Mouse (Mus musculus): ENCODE measurements at regions not wholly inside any gene's neighbourhood (a gene's known extent, or its start where the extent isn't known, plus 50 kb on each side); places are given as distances from the start of the nearest gene placed in this dataset.

- DNase-seq (ENCODE audit: low spot score) (no peak), ATAC-seq (ENCODE audit: low FRiP score) (no peak)
- Histone ChIP-seq H3K27me3 (ENCODE audit: control insufficient read depth, insufficient read depth, low read length) (no peaks in the 10 kb centered on the region), H3K36me3 (ENCODE audit: control insufficient read depth, insufficient read depth, low read length) (no peaks in the 10 kb centered on the region), H3K4me1 (replicated peaks; ENCODE audit: control insufficient read depth, insufficient read depth, low read length) (no peaks in the 10 kb centered on the region), H3K9ac (ENCODE audit: low read depth, low read length) (no peak overlapping the region), H3K4me2 (replicated peaks; ENCODE audit: low read depth, low read length) (no peak overlapping the region), H3K4me3 (ENCODE audit: low read depth, low read length) (no peak overlapping the region), H3K27ac (ENCODE audit: low read depth, low read length) (no peak overlapping the region), H3K9me3 (ENCODE audit: control insufficient read depth, low read length) (no peaks in the 10 kb centered on the region)
- WGBS, result 54% methylated on average over 2 of the region's 2 CpGs
Observed at GRCm38 (mm10) chr14:17156402-17156954, 337.5 kb upstream of the Rarb start.

- H3K27me3 ChIP-seq (ENCODE audit: control insufficient read depth, insufficient read depth, low read length), result no peaks in the 10 kb centered on the region
- no peaks in the 10 kb centered on the region for H3K9me3 ChIP-seq (ENCODE audit: control insufficient read depth, low read length)
- no peaks in the 10 kb centered on the region for H3K4me1 ChIP-seq (replicated peaks; ENCODE audit: control insufficient read depth, insufficient read depth, low read length)
- no peak overlapping the region for H3K27ac ChIP-seq (ENCODE audit: low read depth, low read length)
- no peak overlapping the region for H3K9ac ChIP-seq (ENCODE audit: low read depth, low read length)
- ATAC-seq (ENCODE audit: low FRiP score), result no peak
- no peaks in the 10 kb centered on the region for H3K36me3 ChIP-seq (ENCODE audit: control insufficient read depth, insufficient read depth, low read length)
- 87% methylated on average over 1 of the region's 1 CpGs for WGBS
- no peak for DNase-seq (ENCODE audit: low spot score)
- no peak overlapping the region for H3K4me3 ChIP-seq (ENCODE audit: low read depth, low read length)
- no peak overlapping the region for H3K4me2 ChIP-seq (replicated peaks; ENCODE audit: low read depth, low read length)
Observed at GRCm38 (mm10) chr14:17120679-17121078, 301.7 kb upstream of the Rarb start.

DNA sequence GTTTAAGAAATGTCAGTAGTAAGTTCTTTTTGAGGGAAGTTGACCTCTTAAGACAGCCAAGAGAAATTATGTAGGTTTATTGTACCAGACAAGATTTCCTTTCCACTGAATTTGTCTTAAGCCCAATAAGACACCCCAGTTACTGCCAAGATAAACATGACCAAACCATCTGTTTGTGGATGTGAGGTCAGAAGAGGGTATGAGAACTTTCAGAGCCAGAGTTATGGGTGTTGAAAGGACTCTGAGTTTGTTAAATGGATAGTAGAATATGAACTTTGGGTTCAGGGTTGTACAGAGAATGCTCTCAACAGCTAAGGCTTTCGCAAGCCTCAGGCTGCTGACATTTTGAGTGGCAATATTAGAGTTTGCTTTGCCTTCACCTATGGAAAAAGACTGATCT lies 287.7 kb upstream of the Rarb start:
- H3K4me1 ChIP-seq (replicated peaks; ENCODE audit: control insufficient read depth, insufficient read depth, low read length), result no peaks in the 10 kb centered on the region
- 88% methylated on average over 1 of the region's 1 CpGs for WGBS
- no peaks in the 10 kb centered on the region for H3K27me3 ChIP-seq (ENCODE audit: control insufficient read depth, insufficient read depth, low read length)
- no peak overlapping the region for H3K4me2 ChIP-seq (replicated peaks; ENCODE audit: low read depth, low read length)
- no peaks in the 10 kb centered on the region for H3K9me3 ChIP-seq (ENCODE audit: control insufficient read depth, low read length)
- ATAC-seq (ENCODE audit: low FRiP score) (no peak), DNase-seq (ENCODE audit: low spot score) (no peak)
- H3K36me3 ChIP-seq (ENCODE audit: control insufficient read depth, insufficient read depth, low read length), result no peaks in the 10 kb centered on the region
- H3K9ac ChIP-seq (ENCODE audit: low read depth, low read length), result no peak overlapping the region
- H3K4me3 ChIP-seq (ENCODE audit: low read depth, low read length), result no peak overlapping the region
- H3K27ac ChIP-seq (ENCODE audit: low read depth, low read length), result no peak overlapping the region

- Histone ChIP-seq H3K36me3 (ENCODE audit: control insufficient read depth, insufficient read depth, low read length) (no peaks in the 10 kb centered on the region), H3K4me1 (replicated peaks; ENCODE audit: control insufficient read depth, insufficient read depth, low read length) (no peaks in the 10 kb centered on the region), H3K27ac (ENCODE audit: low read depth, low read length) (no peak overlapping the region), H3K4me3 (ENCODE audit: low read depth, low read length) (no peak overlapping the region), H3K9ac (ENCODE audit: low read depth, low read length) (no peak overlapping the region), H3K9me3 (ENCODE audit: control insufficient read depth, low read length) (no peaks in the 10 kb centered on the region), H3K4me2 (replicated peaks; ENCODE audit: low read depth, low read length) (no peak overlapping the region), H3K27me3 (ENCODE audit: control insufficient read depth, insufficient read depth, low read length) (no peaks in the 10 kb centered on the region)
- ATAC-seq (ENCODE audit: low FRiP score), result no peak
- DNase-seq (ENCODE audit: low spot score), result no peak
Observed at GRCm38 (mm10) chr14:17102486-17102885, 283.5 kb upstream of the Rarb start.

- no peaks in the 10 kb centered on the region for H3K4me1 ChIP-seq (replicated peaks; ENCODE audit: control insufficient read depth, insufficient read depth, low read length)
- no peaks in the 10 kb centered on the region for H3K9me3 ChIP-seq (ENCODE audit: control insufficient read depth, low read length)
- H3K36me3 ChIP-seq (ENCODE audit: control insufficient read depth, insufficient read depth, low read length), result no peaks in the 10 kb centered on the region
- no peak overlapping the region for H3K9ac ChIP-seq (ENCODE audit: low read depth, low read length)
- H3K27me3 ChIP-seq (ENCODE audit: control insufficient read depth, insufficient read depth, low read length), result no peaks in the 10 kb centered on the region
- DNase-seq (ENCODE audit: low spot score) (no peak), ATAC-seq (ENCODE audit: low FRiP score) (peak; percentile 45)
- H3K4me2 ChIP-seq (replicated peaks; ENCODE audit: low read depth, low read length), result no peak overlapping the region
- 30% methylated on average over 4 of the region's 4 CpGs for WGBS
- H3K27ac ChIP-seq (ENCODE audit: low read depth, low read length), result no peak overlapping the region
- no peak overlapping the region for H3K4me3 ChIP-seq (ENCODE audit: low read depth, low read length)
Observed at GRCm38 (mm10) chr14:17090573-17090937, 271.6 kb upstream of the Rarb start.

DNA sequence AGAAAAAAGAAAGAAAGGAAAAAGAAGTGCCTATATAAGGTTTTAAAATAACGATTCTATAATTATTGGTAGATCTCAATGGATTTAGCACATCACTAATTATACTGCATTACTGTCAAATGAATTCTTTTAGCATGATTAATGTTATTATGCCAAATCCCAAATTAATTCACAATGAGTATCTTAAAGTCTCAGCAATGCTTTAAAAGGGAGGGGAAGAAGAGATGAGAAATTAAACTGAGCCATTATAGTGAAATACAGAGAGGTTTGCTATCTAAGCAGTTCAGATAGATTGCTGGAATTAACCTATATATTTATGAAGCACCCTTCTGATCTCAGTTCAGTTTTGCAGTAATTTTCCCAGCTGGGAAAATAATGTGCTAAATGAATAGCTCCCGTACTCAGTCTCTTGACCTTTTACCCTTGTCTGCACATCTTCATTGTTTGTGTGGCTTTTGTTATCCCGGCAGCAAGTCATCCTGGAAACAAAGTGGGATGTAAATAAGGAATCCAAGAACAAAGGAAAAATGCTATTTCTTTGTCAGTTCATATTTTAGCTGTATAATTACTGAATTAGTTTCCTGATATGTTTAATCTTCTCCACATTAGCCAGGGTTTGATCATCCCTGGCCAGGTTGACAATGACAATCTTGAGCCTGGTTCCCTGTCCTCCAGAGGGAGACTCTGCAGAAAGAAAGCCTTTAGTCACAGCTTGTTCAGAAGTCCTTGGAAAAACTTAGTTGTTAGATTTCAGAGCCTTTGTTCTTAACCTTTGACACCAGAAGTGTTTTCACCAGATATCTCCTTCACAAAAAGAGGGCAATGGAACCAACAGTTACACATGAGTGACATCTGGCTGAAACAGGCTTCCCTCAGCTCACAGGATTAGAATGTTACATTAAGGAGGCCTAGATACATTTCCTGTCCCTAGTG lies 270.9 kb upstream of the Rarb start:
- H3K4me3 ChIP-seq (ENCODE audit: low read depth, low read length), result no peak overlapping the region
- DNase-seq (ENCODE audit: low spot score), result peak; percentile 28
- no peaks in the 10 kb centered on the region for H3K4me1 ChIP-seq (replicated peaks; ENCODE audit: control insufficient read depth, insufficient read depth, low read length)
- ATAC-seq (ENCODE audit: low FRiP score), result peak; percentile 69
- H3K9ac ChIP-seq (ENCODE audit: low read depth, low read length), result no peak overlapping the region
- WGBS, result 22% methylated on average over 3 of the region's 3 CpGs
- H3K27ac ChIP-seq (ENCODE audit: low read depth, low read length), result no peak overlapping the region; the same call in 1 of the 2 replicates
- no peak overlapping the region for H3K4me2 ChIP-seq (replicated peaks; ENCODE audit: low read depth, low read length)
- no peaks in the 10 kb centered on the region for H3K9me3 ChIP-seq (ENCODE audit: control insufficient read depth, low read length)
- no peaks in the 10 kb centered on the region for H3K36me3 ChIP-seq (ENCODE audit: control insufficient read depth, insufficient read depth, low read length)
- H3K27me3 ChIP-seq (ENCODE audit: control insufficient read depth, insufficient read depth, low read length), result no peaks in the 10 kb centered on the region

DNA sequence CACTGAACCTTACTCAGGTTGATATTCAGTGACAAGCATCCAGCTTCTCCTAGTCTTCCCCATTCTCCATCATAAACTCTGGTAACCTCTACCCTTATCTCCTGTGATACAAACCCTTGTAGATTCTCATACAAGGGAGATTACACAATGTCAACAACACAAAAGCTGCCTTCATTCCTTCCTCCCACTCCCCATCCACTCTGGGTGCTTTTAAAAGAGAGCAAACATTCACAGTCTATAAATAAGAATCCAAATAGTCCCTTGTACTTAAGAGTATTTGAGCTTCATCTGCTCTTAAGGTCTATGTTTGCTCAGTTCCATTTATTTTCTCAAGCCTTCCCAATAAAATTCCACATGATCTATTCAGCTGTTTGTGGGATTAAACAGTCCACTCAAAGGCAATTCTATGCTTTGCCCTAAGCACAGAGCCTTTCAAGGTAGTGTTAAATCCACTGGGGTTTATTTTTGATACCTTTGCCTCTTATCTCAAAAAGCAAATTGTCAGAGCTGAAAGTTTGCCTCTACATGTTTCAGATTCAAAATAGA lies 270.2 kb upstream of the Rarb start:
- H3K9ac ChIP-seq (ENCODE audit: low read depth, low read length), result no peak overlapping the region
- no peak overlapping the region for H3K27ac ChIP-seq (ENCODE audit: low read depth, low read length)
- H3K4me1 ChIP-seq (replicated peaks; ENCODE audit: control insufficient read depth, insufficient read depth, low read length), result no peaks in the 10 kb centered on the region
- no peak overlapping the region for H3K4me2 ChIP-seq (replicated peaks; ENCODE audit: low read depth, low read length)
- ATAC-seq (ENCODE audit: low FRiP score), result no peak
- no peak for DNase-seq (ENCODE audit: low spot score)
- no peaks in the 10 kb centered on the region for H3K36me3 ChIP-seq (ENCODE audit: control insufficient read depth, insufficient read depth, low read length)
- no peak overlapping the region for H3K4me3 ChIP-seq (ENCODE audit: low read depth, low read length)
- H3K9me3 ChIP-seq (ENCODE audit: control insufficient read depth, low read length), result no peaks in the 10 kb centered on the region
- H3K27me3 ChIP-seq (ENCODE audit: control insufficient read depth, insufficient read depth, low read length), result no peaks in the 10 kb centered on the region

- Histone ChIP-seq H3K36me3 (ENCODE audit: control insufficient read depth, insufficient read depth, low read length) (no peaks in the 10 kb centered on the region), H3K9ac (ENCODE audit: low read depth, low read length) (no peak overlapping the region), H3K4me2 (replicated peaks; ENCODE audit: low read depth, low read length) (no peak overlapping the region), H3K9me3 (ENCODE audit: control insufficient read depth, low read length) (no peaks in the 10 kb centered on the region), H3K27ac (ENCODE audit: low read depth, low read length) (no peak overlapping the region), H3K4me1 (replicated peaks; ENCODE audit: control insufficient read depth, insufficient read depth, low read length) (no peaks in the 10 kb centered on the region), H3K4me3 (ENCODE audit: low read depth, low read length) (no peak overlapping the region), H3K27me3 (ENCODE audit: control insufficient read depth, insufficient read depth, low read length) (no peaks in the 10 kb centered on the region)
- WGBS, result 97% methylated on average over 1 of the region's 1 CpGs
- ATAC-seq (ENCODE audit: low FRiP score) (no peak), DNase-seq (ENCODE audit: low spot score) (no peak)
Observed at GRCm38 (mm10) chr14:17087828-17088227, 268.9 kb upstream of the Rarb start.

DNA sequence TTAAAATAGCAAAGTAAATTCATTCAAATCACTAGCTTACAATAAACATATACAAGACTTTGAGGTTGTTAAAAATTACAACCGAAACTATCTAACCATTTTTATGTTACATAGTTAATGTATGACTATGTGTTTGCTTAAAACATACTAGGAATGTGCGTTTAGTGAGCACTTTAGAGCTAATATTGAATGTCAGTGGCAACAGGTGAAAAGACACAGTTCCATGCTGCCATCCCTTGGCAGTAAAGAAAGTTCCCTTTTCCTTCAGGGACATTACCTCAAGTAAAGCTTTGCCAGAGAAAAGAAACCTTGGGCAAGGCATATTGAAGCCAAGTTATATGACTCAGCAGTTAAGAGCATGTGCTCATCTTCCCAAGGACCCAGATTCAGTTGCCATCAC lies 265.0 kb upstream of the Rarb start:
- Histone ChIP-seq H3K9me3 (ENCODE audit: control insufficient read depth, low read length) (no peaks in the 10 kb centered on the region), H3K4me2 (replicated peaks; ENCODE audit: low read depth, low read length) (no peak overlapping the region), H3K27me3 (ENCODE audit: control insufficient read depth, insufficient read depth, low read length) (no peaks in the 10 kb centered on the region), H3K36me3 (ENCODE audit: control insufficient read depth, insufficient read depth, low read length) (no peaks in the 10 kb centered on the region), H3K27ac (ENCODE audit: low read depth, low read length) (no peak overlapping the region), H3K4me3 (ENCODE audit: low read depth, low read length) (no peak overlapping the region), H3K4me1 (replicated peaks; ENCODE audit: control insufficient read depth, insufficient read depth, low read length) (no peaks in the 10 kb centered on the region), H3K9ac (ENCODE audit: low read depth, low read length) (no peak overlapping the region)
- DNase-seq (ENCODE audit: low spot score) (no peak), ATAC-seq (ENCODE audit: low FRiP score) (no peak)
- WGBS, result 64% methylated on average over 2 of the region's 2 CpGs

Data from hindbrain, embryonic 11.5 days (tissue).